Mouse (Mus musculus) spleen, embryonic (tissue): Measurements from ENCODE around the gene Amotl1.

Experiments used
- CTCF ChIA-PET: fragments of 350-600 bp; sonication (Branson Sonifier 250); formaldehyde crosslinking; loops from one replicate; lab custom pipeline; 2022; lab: Charles Lee

Amotl1 gene

GRCm38 (mm10) chr9:14641310-14642067, 3.4 kb downstream of the Amotl1 start:
- CTCF ChIA-PET = no interaction called here

GRCm38 (mm10) chr9:14636244-14636643, 8.6 kb downstream of the Amotl1 start:
- CTCF ChIA-PET = no interaction called here

- CTCF ChIA-PET = no interaction called here
These were observed 9.3 kb downstream of the Amotl1 start for GRCm38 (mm10) chr9:14635551-14635950.

GRCm38 (mm10) chr9:14634155-14634554, 10.7 kb downstream of the Amotl1 start:
- CTCF ChIA-PET = no interaction called here

GRCm38 (mm10) chr9:14632365-14633163, 12.3 kb downstream of the Amotl1 start:
- CTCF ChIA-PET = no interaction called here

GRCm38 (mm10) chr9:14631729-14632128, 13.1 kb downstream of the Amotl1 start:
- CTCF ChIA-PET = no interaction called here

GRCm38 (mm10) chr9:14627525-14627924, 17.3 kb downstream of the Amotl1 start:
- CTCF ChIA-PET = no interaction called here

GRCm38 (mm10) chr9:14625961-14626360, 18.9 kb downstream of the Amotl1 start:
- CTCF ChIA-PET = no interaction called here

GRCm38 (mm10) chr9:14625024-14625423, 19.8 kb downstream of the Amotl1 start:
- CTCF ChIA-PET = no interaction called here

GRCm38 (mm10) chr9:14623928-14624327, 20.9 kb downstream of the Amotl1 start:
- CTCF ChIA-PET = no interaction called here

GRCm38 (mm10) chr9:14623250-14623649, 21.6 kb downstream of the Amotl1 start:
- CTCF ChIA-PET = no interaction called here

GRCm38 (mm10) chr9:14622848-14623247, 22.0 kb downstream of the Amotl1 start:
- CTCF ChIA-PET = no interaction called here

- CTCF ChIA-PET = no interaction called here
These were observed 24.7 kb downstream of the Amotl1 start for GRCm38 (mm10) chr9:14620107-14620506.

GRCm38 (mm10) chr9:14614931-14615880, 29.6 kb downstream of the Amotl1 start:
- CTCF ChIA-PET = no interaction called here

GRCm38 (mm10) chr9:14614205-14614930, 30.5 kb downstream of the Amotl1 start:
- CTCF ChIA-PET = no interaction called here

GRCm38 (mm10) chr9:14613308-14614204, 31.3 kb downstream of the Amotl1 start:
- CTCF ChIA-PET = no interaction called here

- CTCF ChIA-PET = no interaction called here
These were observed 32.3 kb downstream of the Amotl1 start for GRCm38 (mm10) chr9:14612588-14612987.

GRCm38 (mm10) chr9:14608521-14608920, 36.3 kb downstream of the Amotl1 start:
- CTCF ChIA-PET = no interaction called here

- CTCF ChIA-PET = no interaction called here
These were observed 37.4 kb downstream of the Amotl1 start for GRCm38 (mm10) chr9:14607464-14607863.

GRCm38 (mm10) chr9:14605992-14606391, 38.9 kb downstream of the Amotl1 start:
- CTCF ChIA-PET = no interaction called here
